Mouse (Mus musculus): ENCODE measurements around the gene Nlrp4c.

DNA sequence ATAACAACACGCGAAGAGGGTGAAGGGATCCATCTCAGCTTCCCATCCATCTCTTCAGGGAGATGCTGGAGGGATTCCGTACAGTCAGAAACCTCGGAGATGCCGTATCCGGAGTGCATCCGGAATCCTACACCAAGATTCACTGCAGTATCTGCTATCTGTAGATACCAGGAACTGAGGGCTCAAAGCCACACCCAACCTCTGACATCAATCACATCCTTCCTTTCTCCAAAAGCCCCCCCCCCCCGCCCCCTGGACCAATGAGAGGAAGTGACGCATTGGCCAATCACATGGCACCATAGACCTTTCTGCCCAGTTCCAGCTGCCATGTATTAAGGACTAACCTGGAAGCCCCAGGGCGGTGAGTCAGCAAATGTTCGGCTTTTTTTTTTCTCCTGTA, at the start of gene Nlrp4c:
- TF ChIP-seq POLR2A (IDR thresholded peaks at IDR 0.05; ENCODE audit: borderline replicate concordance, low read depth, low read length) = no peak
- TF ChIP-seq CTCF (IDR thresholded peaks at IDR 0.05; ENCODE audit: low read depth, low read length) = no peak
